Mouse (Mus musculus) G1E (cell line): Measurements from ENCODE around the gene Rgl1.

Experiments
- CTCF ChIP-seq: IDR thresholded peaks from 2 replicates; pipeline ENCODE4 v1.5.1; 2012; ENCODE audit warnings: low read depth, low read length, inconsistent platforms, mixed read lengths
- GATA1 ChIP-seq: IDR thresholded peaks from 2 replicates; pipeline ENCODE4 v1.6.1; 2012; ENCODE audit warnings: borderline replicate concordance, low read length, inconsistent platforms, mixed read lengths
- GATA2 ChIP-seq: IDR thresholded peaks from 2 replicates; pipeline ENCODE4 v1.6.1; 2012; ENCODE audit warnings: low read depth, low read length, inconsistent platforms, borderline replicate concordance
- POLR2AphosphoS5 ChIP-seq: IDR thresholded peaks from 2 replicates; pipeline ENCODE4 v1.6.1; 2012; ENCODE audit warnings: low read depth, low read length, inconsistent platforms; ENCODE audit not compliant: insufficient replicate concordance
- TAL1 ChIP-seq: conservative IDR thresholded peaks from 2 replicates; pipeline ENCODE4 v1.6.1; 2012; ENCODE audit warnings: low read depth, low read length, inconsistent platforms, mixed read lengths

DNA sequence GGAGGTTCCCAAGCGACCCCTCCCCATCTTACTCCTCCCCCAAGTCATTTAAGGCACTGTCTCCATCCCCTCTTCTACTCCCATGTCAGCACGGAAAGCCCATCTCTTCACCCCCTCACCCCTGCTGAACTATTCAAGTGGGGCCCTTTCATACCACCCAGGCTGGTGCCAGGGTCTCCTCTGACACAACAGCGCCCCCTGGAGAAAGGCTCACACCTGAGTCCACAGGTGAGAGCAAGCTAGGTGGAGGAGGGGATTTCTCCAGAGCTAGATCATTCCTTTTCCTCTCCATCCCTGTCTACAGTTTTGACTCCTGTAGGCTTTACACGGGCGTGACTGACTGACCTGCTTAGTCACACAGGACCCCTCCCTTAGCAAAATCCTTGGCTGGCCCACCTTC, 87.7 kb downstream of the Rgl1 start:
- TF ChIP-seq CTCF = no peak
- TF ChIP-seq GATA2 = no peak
- TF ChIP-seq GATA1 = no peak
- no peak for TF ChIP-seq TAL1
- no peak for TF ChIP-seq POLR2AphosphoS5
